Mouse (Mus musculus): ENCODE data around the gene Fam163a.

DNA sequence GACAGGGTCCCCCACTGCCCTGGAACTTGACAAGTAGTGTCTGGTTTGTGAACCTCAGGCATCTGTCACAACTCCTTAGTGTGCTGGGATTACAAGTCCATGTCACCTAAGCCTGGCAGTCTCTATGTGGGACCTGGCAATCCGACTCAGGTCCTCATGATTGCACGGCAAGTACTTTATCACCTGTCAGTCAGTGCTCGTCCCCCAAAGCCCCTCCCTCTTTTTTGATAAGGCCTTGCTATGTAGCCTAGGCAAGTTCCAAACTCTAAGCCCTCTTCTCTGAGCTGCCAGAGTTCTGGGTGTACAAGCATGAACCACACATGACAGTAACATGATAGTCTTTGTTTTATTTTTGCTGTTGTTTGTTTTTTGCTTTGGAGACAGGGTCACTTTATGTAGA, 88.1 kb downstream of the Fam163a start:
- TF ChIP-seq CTCF (conservative IDR thresholded peaks at IDR 0.05 in 1 of 2, IDR thresholded peaks at IDR 0.05 in 1 of 2; ENCODE audit: low read depth in 2 of 2, low read length in 2 of 2), result no peak
- no peak for TF ChIP-seq MAX (IDR thresholded peaks at IDR 0.05; ENCODE audit: low read length)
- TF ChIP-seq POLR2AphosphoS2 (IDR thresholded peaks at IDR 0.05; ENCODE audit: low read depth, low read length), result no peak
- TF ChIP-seq JUND (conservative IDR thresholded peaks at IDR 0.05; ENCODE audit: low read depth, low read length), result no peak
- no peak for TF ChIP-seq CHD2 (IDR thresholded peaks at IDR 0.05; ENCODE audit: low read length)
- no peak for TF ChIP-seq USF1 (IDR thresholded peaks at IDR 0.05; ENCODE audit: low read depth, low read length)
- no peak for TF ChIP-seq EP300 (IDR thresholded peaks at IDR 0.05; ENCODE audit: low read length)
- TF ChIP-seq MYC (IDR thresholded peaks at IDR 0.05; ENCODE audit: low read depth, low read length), result no peak

Measured in CH12.LX (cell line).